Mouse (Mus musculus) kidney, embryonic 14.5 days (tissue): ENCODE data around the gene Rras2. TPM values are rescaled to one million over a fixed set of nuclear protein-coding genes. Genes with fewer than 3 reads are reported as not detected.

Experiments
- ATAC-seq: fragments of 200-750 bp; cut with Nextera tagmentation; 2 replicates; pipeline ENCODE4 v1.8.0; 2017; ENCODE audit warnings: moderate number of reproducible peaks, mild to moderate bottlenecking, moderate TSS enrichment, moderate library complexity; ENCODE audit not compliant: low FRiP score, low TSS enrichment
- H3K27ac ChIP-seq: fragments of 300-500 bp; sonication (generic); 2 replicates; pipeline ENCODE4 v1.5.1; 2014; ENCODE audit warnings: low read depth, mild to moderate bottlenecking, low read length, moderate library complexity, mixed read lengths
- H3K27me3 ChIP-seq: fragments of 300-500 bp; sonication (generic); 2 replicates; pipeline ENCODE4 v1.6.1; 2014; ENCODE audit warnings: mild to moderate bottlenecking, low read length; ENCODE audit not compliant: control insufficient read depth, insufficient read depth
- H3K36me3 ChIP-seq: fragments of 300-500 bp; sonication (generic); 2 replicates; pipeline ENCODE4 v1.6.1; 2014; ENCODE audit warnings: low read length, mixed read lengths; ENCODE audit not compliant: control insufficient read depth, insufficient read depth
- H3K4me1 ChIP-seq: fragments of 300-500 bp; sonication (generic); 2 replicates; pipeline ENCODE4 v1.6.1; 2014; ENCODE audit warnings: low read length, mixed read lengths; ENCODE audit not compliant: control insufficient read depth, insufficient read depth
- H3K4me2 ChIP-seq: fragments of 300-500 bp; sonication (generic); replicated peaks from 2 replicates; pipeline ENCODE4 v1.6.1; 2014; ENCODE audit warnings: low read depth, mild to moderate bottlenecking, low read length
- H3K4me3 ChIP-seq: fragments of 300-500 bp; sonication (generic); 2 replicates; pipeline ENCODE4 v1.5.1; 2014; ENCODE audit warnings: mild to moderate bottlenecking, low read length
- H3K9ac ChIP-seq: fragments of 300-500 bp; sonication (generic); 2 replicates; pipeline ENCODE4 v1.6.1; 2014; ENCODE audit warnings: low read depth, mild to moderate bottlenecking, low read length, moderate library complexity
- H3K9me3 ChIP-seq: fragments of 300-500 bp; sonication (generic); 2 replicates; pipeline ENCODE4 v1.6.1; 2016; ENCODE audit warnings: low read length; ENCODE audit not compliant: control insufficient read depth
- WGBS: fragments of 180-500 bp; shearing (Covaris S2); extraction: QIAGEN DNeasy Blood & Tissue Kit; methylation state at CpG from one replicate; pipeline ENCODE4 v1.1.7; 2014; 5-methylcytosine and 5-hydroxymethylcytosine counted together
- polyA plus RNA-seq: library from polyadenylated mRNA; unstranded; fragments of >200 nt; fragmentation: Nextera tagmentation; extraction: Ambion mirVana; gene quantifications from 2 replicates; pipeline ENCODE4 v1.2.1, GENCODE M21; 2014

Gene Rras2
- polyA plus RNA-seq, 1 experiment from 2014 or later, result 46.4 TPM

- H3K4me3 ChIP-seq, result no peak overlapping the region
- H3K4me2 ChIP-seq, result no peak overlapping the region
- no peaks in the 10 kb centered on the region for H3K27me3 ChIP-seq
- H3K4me1 ChIP-seq, result 0 out of 2 replicates have a peak, but pooled peaks cover 5% of the 10 kb centered on the region
- no peak overlapping the region for H3K27ac ChIP-seq
- H3K36me3 ChIP-seq, result no peaks in the 10 kb centered on the region
- no peaks in the 10 kb centered on the region for H3K9me3 ChIP-seq
- no peak overlapping the region for H3K9ac ChIP-seq
- 80% methylated on average over 4 of the region's 4 CpGs for WGBS
- ATAC-seq, result no peak
Measured at GRCm38 (mm10) chr7:114103152-114103551, 14.4 kb downstream of the Rras2 start.

DNA sequence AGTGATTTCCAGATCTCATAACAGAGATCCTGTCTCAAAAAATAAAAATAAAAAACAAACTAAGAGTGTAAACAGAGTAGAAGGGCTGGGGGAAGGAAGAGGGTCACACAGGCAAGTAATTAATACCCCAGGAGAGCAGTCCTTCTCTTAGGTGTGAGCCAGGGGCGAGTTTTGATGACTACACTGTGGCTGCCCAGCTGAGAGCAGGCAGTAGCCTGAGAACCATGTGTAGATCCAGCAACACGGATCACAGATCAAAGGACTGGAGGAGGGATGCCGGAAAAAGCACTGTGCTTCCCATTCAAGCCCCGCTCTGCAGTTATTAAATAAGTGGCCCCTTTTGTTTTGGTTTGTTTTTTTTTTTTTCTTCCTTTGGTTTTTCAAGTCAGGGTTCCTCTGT, 15.0 kb downstream of the Rras2 start:
- Histone ChIP-seq H3K36me3 (no peaks in the 10 kb centered on the region), H3K9ac (no peak overlapping the region), H3K9me3 (no peaks in the 10 kb centered on the region), H3K27ac (no peak overlapping the region), H3K27me3 (no peaks in the 10 kb centered on the region), H3K4me1 (0 out of 2 replicates have a peak, but pooled peaks cover 5% of the 10 kb centered on the region), H3K4me3 (no peak overlapping the region), H3K4me2 (no peak overlapping the region)
- no peak for ATAC-seq
- 16% methylated on average over 4 of the region's 4 CpGs for WGBS

- H3K27me3 ChIP-seq, result no peaks in the 10 kb centered on the region
- H3K9me3 ChIP-seq, result no peaks in the 10 kb centered on the region
- WGBS, result 32% methylated on average over 3 of the region's 3 CpGs
- H3K4me3 ChIP-seq, result no peak overlapping the region
- 0 out of 2 replicates have a peak, but pooled peaks cover 5% of the 10 kb centered on the region for H3K4me1 ChIP-seq
- no peak overlapping the region for H3K27ac ChIP-seq
- 0 out of 2 replicates have a peak, but pooled peaks have one; percentile 12 for ATAC-seq
- no peak overlapping the region for H3K9ac ChIP-seq
- no peaks in the 10 kb centered on the region for H3K36me3 ChIP-seq
- H3K4me2 ChIP-seq, result no peak overlapping the region
Measured at GRCm38 (mm10) chr7:114101412-114101811, 16.2 kb downstream of the Rras2 start.

DNA sequence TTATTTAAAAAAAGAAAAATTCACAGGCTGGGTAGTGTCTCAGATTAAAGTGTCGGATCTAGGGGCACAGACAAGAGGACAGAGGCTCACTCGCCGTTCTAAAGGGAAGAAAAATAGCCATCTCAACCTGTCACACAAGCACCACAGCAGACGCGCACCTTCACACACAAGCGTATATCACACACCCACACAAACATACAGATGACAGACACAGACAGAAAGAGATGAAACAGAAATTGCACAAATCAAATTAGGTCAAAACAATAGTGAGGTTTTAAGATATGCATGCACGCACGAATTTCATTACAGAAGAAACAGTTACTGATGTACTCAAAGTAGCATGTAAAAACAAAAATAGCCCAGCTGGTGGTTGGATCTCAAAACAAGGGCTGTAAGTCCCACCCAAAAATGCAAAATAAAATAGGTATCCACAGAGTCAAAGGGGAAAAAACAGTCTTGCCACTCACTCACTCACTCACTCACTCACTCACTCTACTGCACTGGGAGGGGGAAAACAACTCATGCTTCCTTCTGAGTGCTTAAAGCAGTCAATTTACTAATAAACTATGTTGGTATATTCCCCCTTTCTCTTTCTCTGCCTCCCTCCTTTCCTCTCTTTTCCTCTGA, 23.9 kb downstream of the Rras2 start:
- WGBS, result 57% methylated on average over 8 of the region's 8 CpGs
- Histone ChIP-seq H3K4me1 (peaks cover 20% of the 10 kb centered on the region; the same call in 1 of the 2 replicates), H3K4me2 (no peak overlapping the region), H3K27ac (no peak overlapping the region), H3K4me3 (no peak overlapping the region), H3K27me3 (no peaks in the 10 kb centered on the region), H3K9ac (no peak overlapping the region), H3K36me3 (no peaks in the 10 kb centered on the region), H3K9me3 (no peaks in the 10 kb centered on the region)
- no peak for ATAC-seq

DNA sequence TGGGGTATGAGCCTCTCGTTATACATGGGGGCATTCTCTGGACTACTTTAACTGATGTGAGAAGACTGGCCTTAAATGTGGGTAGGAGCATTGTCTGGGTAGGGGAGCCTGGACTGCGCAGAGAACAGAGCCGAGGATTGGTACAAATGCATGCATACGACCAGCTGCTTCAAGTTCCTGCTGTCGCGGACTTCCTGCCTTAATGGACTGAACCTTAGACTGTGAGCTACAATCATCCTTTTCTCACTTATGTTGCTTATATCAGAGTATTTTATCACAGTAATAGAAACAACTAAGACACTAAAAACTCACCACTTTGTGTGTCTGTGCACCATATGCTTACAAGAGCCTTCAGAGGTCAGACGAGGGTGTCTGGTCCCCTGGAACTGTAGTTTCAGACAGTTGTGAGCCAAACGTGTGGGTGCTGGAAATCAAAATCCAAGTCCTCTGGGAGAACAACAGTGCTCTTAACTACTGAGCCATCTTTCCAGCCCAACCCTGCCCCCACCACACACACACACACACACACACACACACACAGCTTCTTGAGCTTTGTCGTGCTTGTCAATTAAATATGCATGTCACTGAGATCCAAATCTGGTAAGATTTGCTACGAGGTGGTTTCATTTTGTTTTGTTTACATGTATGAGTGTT, 26.6 kb downstream of the Rras2 start:
- no peak overlapping the region for H3K4me3 ChIP-seq
- ATAC-seq, result no peak
- H3K9ac ChIP-seq, result no peak overlapping the region
- no peak overlapping the region for H3K27ac ChIP-seq
- H3K27me3 ChIP-seq, result no peaks in the 10 kb centered on the region
- no peaks in the 10 kb centered on the region for H3K36me3 ChIP-seq
- no peaks in the 10 kb centered on the region for H3K9me3 ChIP-seq
- peaks cover 44% of the 10 kb centered on the region for H3K4me1 ChIP-seq
- WGBS, result 66% methylated on average over 10 of the region's 10 CpGs
- no peak overlapping the region for H3K4me2 ChIP-seq

GRCm38 (mm10) chr7:114090231-114090630, 27.4 kb downstream of the Rras2 start:
- 86% methylated on average over 3 of the region's 3 CpGs for WGBS
- no peak overlapping the region for H3K9ac ChIP-seq
- no peak overlapping the region for H3K27ac ChIP-seq
- H3K4me3 ChIP-seq, result no peak overlapping the region
- H3K4me2 ChIP-seq, result no peak overlapping the region
- no peaks in the 10 kb centered on the region for H3K36me3 ChIP-seq
- peaks cover 45% of the 10 kb centered on the region for H3K4me1 ChIP-seq
- no peaks in the 10 kb centered on the region for H3K27me3 ChIP-seq
- no peak for ATAC-seq
- H3K9me3 ChIP-seq, result no peaks in the 10 kb centered on the region

- 53% methylated on average over 5 of the region's 5 CpGs for WGBS
- Histone ChIP-seq H3K27ac (no peak overlapping the region), H3K4me3 (no peak overlapping the region), H3K9ac (no peak overlapping the region), H3K36me3 (no peaks in the 10 kb centered on the region), H3K9me3 (no peaks in the 10 kb centered on the region), H3K27me3 (no peaks in the 10 kb centered on the region), H3K4me1 (peaks cover 39% of the 10 kb centered on the region), H3K4me2 (no peak overlapping the region)
- no peak for ATAC-seq
Measured at GRCm38 (mm10) chr7:114088918-114089317, 28.7 kb downstream of the Rras2 start.

GRCm38 (mm10) chr7:114087986-114088385, 29.6 kb downstream of the Rras2 start:
- Histone ChIP-seq H3K4me3 (no peak overlapping the region), H3K27ac (no peak overlapping the region), H3K9ac (no peak overlapping the region), H3K27me3 (no peaks in the 10 kb centered on the region), H3K4me1 (peaks cover 33% of the 10 kb centered on the region), H3K4me2 (no peak overlapping the region), H3K9me3 (no peaks in the 10 kb centered on the region), H3K36me3 (no peaks in the 10 kb centered on the region)
- ATAC-seq, result no peak
- WGBS, result 11% methylated on average over 11 of the region's 11 CpGs

GRCm38 (mm10) chr7:114087341-114087740, 30.2 kb downstream of the Rras2 start:
- H3K27ac ChIP-seq, result no peak overlapping the region
- H3K36me3 ChIP-seq, result no peaks in the 10 kb centered on the region
- H3K4me1 ChIP-seq, result peaks cover 33% of the 10 kb centered on the region
- H3K9ac ChIP-seq, result no peak overlapping the region
- 33% methylated on average over 6 of the region's 6 CpGs for WGBS
- H3K9me3 ChIP-seq, result no peaks in the 10 kb centered on the region
- no peak overlapping the region for H3K4me2 ChIP-seq
- no peaks in the 10 kb centered on the region for H3K27me3 ChIP-seq
- ATAC-seq, result no peak
- no peak overlapping the region for H3K4me3 ChIP-seq
